Mouse (Mus musculus) left cerebral cortex, postnatal 14 days (tissue): ENCODE results near the gene Plce1. TPM values are rescaled to one million over a fixed set of nuclear protein-coding genes. Genes with fewer than 3 reads are reported as not detected.
A peak's percentile ranks its signal among the peaks of the same experiment; 100 is the strongest.

ENCODE experiments used
- DNase-seq, 2 experiments: peaks; one replicate each; pipeline ENCODE4 v3.0.0; 2021 to 2022; ENCODE audit warnings: low spot score in 2 of 2, mixed read lengths in 1 of 2
- intact Hi-C: fragments of 180-260 bp; cut with DNase I; formaldehyde crosslinking; loops from one replicate; pipeline ENCODE4 v1.15.1; 2025
- long read RNA-seq, 2 experiments: library from polyadenylated mRNA; stranded (forward); transcript quantifications; one replicate each; pipeline ENCODE4 v2.0.0; 2021
- total RNA-seq, 2 experiments: library from RNA; stranded (reverse); gene quantifications; 2 replicates each; pipeline ENCODE4 v1.2.3; 2021

Gene Plce1
- total RNA-seq: 1 to 10 TPM; 6.1 to 6.8 TPM
- long read RNA-seq, experiment 1, partial matches to known transcripts: 0 of 2 reads
- long read RNA-seq, experiment 1, other reads (novel, unspliced or antisense): 2 of 2 reads
- long read RNA-seq, experiment 2, partial matches to known transcripts: 1 of 3 reads
- long read RNA-seq, experiment 2, other reads (novel, unspliced or antisense): 2 of 3 reads

GRCm38 (mm10) chr19:38480731-38481621 is at the start of gene Plce1:
Gene Plce1, plus strand, starts transcription at chr19:38481109.
- DNase-seq: no peak
- intact Hi-C loops: no loop called here

GRCm38 (mm10) chr19:38431326-38431725 is 49.6 kb upstream of the Plce1 start:
- DNase-seq: no peak
- intact Hi-C loops: no loop called here

DNA sequence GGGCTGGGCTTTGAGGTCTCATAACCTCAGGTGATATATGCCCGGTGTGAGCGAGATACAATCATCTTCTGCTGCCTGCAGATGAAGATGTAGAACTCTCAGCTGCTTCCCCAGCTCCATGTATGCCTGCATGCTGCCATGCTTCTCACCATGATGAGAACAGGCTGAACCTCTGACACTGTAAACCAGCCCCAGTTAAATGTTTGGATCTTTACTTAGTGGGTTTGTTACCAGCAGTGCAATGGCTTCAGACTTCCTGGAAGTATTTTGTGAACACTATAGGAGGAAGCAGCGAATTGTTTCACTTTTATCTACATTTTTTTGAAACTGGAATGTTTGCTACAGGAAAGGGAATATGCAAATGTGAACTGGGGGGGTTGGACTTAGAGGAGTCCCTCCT is 48.9 kb upstream of the Plce1 start:
- intact Hi-C loops: no loop called here
- no peak for DNase-seq

DNA sequence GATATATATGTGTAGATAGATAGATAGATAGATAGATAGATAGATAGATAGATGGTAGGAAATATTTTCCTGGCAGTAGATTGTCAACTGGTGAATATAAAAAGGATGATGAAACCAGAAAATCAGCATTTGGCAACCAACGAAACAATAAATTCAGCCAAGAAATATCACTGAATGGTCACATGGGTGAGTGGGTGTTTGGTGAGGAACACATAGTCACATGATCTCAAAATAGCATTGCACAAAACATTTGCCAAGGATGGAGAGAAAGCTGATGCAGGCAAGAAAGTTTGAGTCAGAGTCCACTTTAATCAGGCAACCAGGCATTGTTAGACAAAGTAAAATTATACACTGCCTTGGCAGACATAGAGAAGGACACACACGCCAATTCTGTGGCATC is 47.5 kb upstream of the Plce1 start:
- DNase-seq: peak in 1 of 2 experiments; percentile 28
- intact Hi-C loops: no loop called here

DNA sequence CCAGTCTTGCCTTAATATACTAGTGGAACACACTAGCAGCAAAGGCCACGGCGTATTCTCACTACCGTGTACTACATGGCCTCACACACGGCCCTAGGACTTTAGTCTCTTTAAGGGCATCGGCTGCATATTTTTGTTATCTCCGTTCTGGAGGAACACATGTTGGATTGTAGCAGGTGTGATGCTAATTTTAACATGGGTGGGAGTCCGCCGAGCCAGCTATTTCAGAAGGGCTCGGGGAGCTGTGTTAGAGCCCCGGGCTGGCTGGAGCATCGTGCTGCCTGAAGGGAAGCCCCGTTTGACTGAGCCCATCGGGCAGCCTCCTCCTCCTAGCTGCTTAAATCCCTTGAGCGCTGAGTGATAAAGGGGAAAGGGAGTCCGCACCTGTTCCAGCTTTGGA is 45.7 kb upstream of the Plce1 start:
- intact Hi-C loops: no loop called here
- DNase-seq: no peak

GRCm38 (mm10) chr19:38441860-38442259 is 39.0 kb upstream of the Plce1 start:
- DNase-seq: no peak
- intact Hi-C loops: no loop called here

GRCm38 (mm10) chr19:38445758-38446157 is 35.2 kb upstream of the Plce1 start:
- intact Hi-C loops: no loop called here
- DNase-seq: no peak

GRCm38 (mm10) chr19:38455228-38455627 is 25.7 kb upstream of the Plce1 start:
- intact Hi-C loops: no loop called here
- DNase-seq: peak in 1 of 2 experiments; percentile 52

DNA sequence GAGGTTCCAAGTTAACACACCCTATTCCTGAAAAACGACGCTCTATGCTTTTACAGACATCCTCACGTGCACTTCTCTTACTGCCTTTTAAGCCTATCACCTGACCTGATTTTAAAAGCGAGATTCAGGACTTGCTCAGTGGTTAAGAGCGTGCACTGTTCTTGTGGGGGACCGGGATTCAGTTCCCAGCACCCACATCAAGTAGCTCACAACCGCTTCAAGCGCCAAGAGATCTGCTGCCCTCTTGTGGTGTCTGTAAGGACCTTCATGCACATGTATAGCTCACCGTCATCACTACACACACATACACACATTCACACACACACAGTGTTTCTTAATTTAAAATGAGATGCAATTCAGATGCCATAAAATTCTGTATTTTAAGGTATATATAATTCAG is 21.9 kb upstream of the Plce1 start:
- DNase-seq: no peak
- intact Hi-C loops: no loop called here

DNA sequence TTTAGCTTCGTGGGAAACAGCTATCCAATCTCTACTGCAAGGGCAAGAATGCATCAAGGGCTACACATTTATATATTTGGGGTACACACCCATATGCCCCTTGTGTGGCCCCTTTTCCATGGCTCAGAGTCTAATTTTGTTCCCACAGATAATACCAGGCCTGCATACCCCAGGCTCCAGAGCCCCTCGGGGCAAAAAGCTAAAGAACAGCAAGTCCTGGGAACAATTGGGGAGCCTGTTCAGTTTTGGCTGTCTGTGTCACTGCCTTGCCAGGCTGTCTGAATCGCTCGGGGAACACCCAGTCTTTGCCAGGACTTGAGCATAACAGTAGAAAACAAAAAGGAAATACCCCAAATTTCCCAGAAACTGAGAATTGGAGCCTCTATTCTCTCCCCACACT is 20.2 kb upstream of the Plce1 start:
- intact Hi-C loops: no loop called here
- peak; percentile 11 to 36 for DNase-seq

GRCm38 (mm10) chr19:38470257-38470893 is 10.5 kb upstream of the Plce1 start:
- DNase-seq: no peak
- intact Hi-C loops: no loop called here

DNA sequence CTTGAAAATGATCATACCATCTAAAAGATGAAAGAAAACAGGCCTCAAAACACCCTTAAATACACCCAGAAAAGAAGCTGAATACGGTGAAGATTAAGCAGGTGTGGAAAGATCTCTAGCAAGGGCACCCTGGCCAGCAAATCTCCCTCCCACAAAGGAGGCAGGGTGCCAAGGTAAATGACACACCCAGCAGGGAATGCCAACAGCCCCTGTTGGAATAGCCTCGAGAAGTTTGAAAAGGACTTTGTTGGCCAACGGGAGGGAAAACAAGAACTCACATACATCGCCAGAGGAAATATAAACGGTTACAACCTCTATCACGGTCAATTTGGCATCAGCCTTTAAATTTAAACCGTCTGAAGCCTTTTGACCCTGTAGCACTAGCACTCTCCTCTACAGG is 5.5 kb upstream of the Plce1 start:
- no peak for DNase-seq
- intact Hi-C loops: no loop called here

GRCm38 (mm10) chr19:38478286-38478685 is 2.6 kb upstream of the Plce1 start:
- intact Hi-C loops: no loop called here
- no peak for DNase-seq

DNA sequence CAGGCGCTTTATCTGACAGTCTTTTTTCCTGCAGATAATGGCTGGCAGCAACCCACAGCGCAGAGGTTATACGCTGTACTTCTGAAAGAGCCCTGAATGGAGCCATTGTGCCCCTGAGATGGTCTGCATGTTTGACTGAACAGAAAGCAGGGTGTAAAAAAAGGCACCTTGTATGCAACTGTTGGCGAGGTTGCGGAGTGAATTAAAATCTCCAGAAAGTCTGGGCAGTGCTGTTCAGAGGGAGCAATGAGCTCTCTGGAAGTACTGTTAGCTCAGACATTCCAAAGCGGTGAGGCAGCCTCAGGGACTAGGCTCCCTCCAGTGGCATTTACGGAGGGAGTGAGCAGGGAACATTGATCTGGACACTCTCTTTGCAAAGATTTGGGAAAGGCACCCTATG is 2.0 kb upstream of the Plce1 start:
- intact Hi-C loops: no loop called here
- peak in 1 of 2 experiments; percentile 16 for DNase-seq

DNA sequence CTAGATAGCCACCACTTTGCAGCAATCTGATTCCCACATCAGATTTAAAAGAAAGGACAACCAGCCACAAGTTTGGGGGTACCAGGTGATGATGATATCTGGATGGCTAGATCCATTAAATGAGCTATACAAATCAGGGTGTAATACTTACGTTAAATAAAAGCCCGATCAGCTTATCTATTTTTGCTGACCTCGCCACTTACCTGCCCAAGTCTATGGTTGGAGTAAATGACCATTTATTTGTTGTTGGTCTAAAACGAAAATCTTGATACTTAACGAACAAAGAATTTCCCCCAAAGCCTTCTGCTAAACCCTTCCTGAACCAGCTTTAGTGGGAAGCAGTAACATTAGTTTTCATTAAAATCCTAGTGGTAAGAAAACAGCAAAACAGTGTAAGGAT is 1.4 kb upstream of the Plce1 start:
- intact Hi-C loops: no loop called here
- no peak for DNase-seq

GRCm38 (mm10) chr19:38480156-38480720 is 671 bp upstream of the Plce1 start:
- no peak for DNase-seq
- intact Hi-C loops: no loop called here

GRCm38 (mm10) chr19:38481906-38482305 is 997 bp downstream of the Plce1 start:
- intact Hi-C loops: no loop called here
- no peak for DNase-seq

GRCm38 (mm10) chr19:38482406-38483181 is 1.7 kb downstream of the Plce1 start:
- no peak for DNase-seq
- intact Hi-C loops: no loop called here

GRCm38 (mm10) chr19:38485779-38486555 is 5.1 kb downstream of the Plce1 start:
- intact Hi-C loops: no loop called here
- DNase-seq: no peak
